Mouse (Mus musculus): ENCODE data around the gene Etl4. TPM values are rescaled to one million over a fixed set of nuclear protein-coding genes. Genes with fewer than 3 reads are reported as not detected.

Gene Etl4
- polyA plus RNA-seq, 2 experiments = 38.3 to 44.9 TPM

DNA sequence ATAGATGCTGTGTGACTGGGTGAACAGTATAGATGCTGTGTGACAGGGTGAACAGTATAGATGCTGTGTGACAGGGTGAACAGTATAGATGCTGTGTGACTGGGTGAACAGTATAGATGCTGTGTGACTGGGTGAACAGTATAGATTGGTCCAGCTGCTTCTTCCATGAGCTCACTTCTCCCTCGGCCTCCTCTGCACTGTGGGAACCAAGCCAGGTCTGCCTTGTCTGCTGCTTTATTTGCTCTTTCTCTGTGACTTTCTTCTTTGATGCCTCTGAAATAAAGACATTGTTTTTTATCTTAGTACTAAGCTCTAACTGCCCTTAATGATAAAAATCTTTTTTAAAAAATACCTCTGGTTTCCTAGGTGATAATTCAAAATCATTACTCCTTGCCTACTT lies 195.9 kb downstream of the Etl4 start:
- Histone ChIP-seq H3K4me1 (ENCODE audit: control insufficient read depth, insufficient read depth, low read length) (no peaks in the 10 kb centered on the region), H3K9me3 (ENCODE audit: control insufficient read depth, low read length) (no peaks in the 10 kb centered on the region), H3K9ac (ENCODE audit: low read depth, low read length, severe bottlenecking) (no peak overlapping the region), H3K4me2 (replicated peaks; ENCODE audit: low read depth, low read length, severe bottlenecking) (no peak overlapping the region), H3K27ac (replicated peaks; ENCODE audit: low read depth, low read length) (no peak overlapping the region), H3K36me3 (ENCODE audit: control insufficient read depth, insufficient read depth, low read length) (no peaks in the 10 kb centered on the region), H3K4me3 (replicated peaks; ENCODE audit: low read length) (no peak overlapping the region), H3K27me3 (ENCODE audit: control insufficient read depth, insufficient read depth, low read length) (no peaks in the 10 kb centered on the region)
- DNase-seq (ENCODE audit: low spot score) (no peak), ATAC-seq (ENCODE audit: low FRiP score, low read depth) (no peak)
- 75% methylated on average over 1 of the region's 1 CpGs for WGBS
- no peak for TF ChIP-seq POLR2A (IDR thresholded peaks at IDR 0.05; ENCODE audit: borderline replicate concordance, extremely low read depth, insufficient read depth, insufficient read length)

DNA sequence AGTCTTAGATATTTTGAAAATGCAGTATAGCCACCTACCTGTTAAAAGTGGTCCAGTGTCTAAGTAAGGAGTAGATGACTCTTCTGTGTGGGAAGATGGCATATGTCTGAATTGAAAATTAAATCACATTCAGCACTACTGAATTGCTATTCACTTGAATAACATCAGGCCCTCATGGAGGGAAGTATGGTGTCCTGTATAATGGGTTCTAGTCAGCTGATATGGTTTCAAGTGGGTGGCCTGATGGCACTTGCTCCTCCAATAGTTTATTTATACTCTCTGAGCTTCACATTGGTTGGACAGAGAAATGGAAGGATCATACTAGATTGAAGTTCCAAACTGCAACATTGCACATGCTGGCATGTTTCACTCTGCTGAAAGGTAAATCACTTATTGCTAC lies 202.1 kb downstream of the Etl4 start:
- Histone ChIP-seq H3K27me3 (ENCODE audit: control insufficient read depth, insufficient read depth, low read length) (no peaks in the 10 kb centered on the region), H3K9ac (ENCODE audit: low read depth, low read length, severe bottlenecking) (no peak overlapping the region), H3K4me1 (ENCODE audit: control insufficient read depth, insufficient read depth, low read length) (no peaks in the 10 kb centered on the region), H3K4me2 (replicated peaks; ENCODE audit: low read depth, low read length, severe bottlenecking) (no peak overlapping the region), H3K27ac (replicated peaks; ENCODE audit: low read depth, low read length) (no peak overlapping the region), H3K36me3 (ENCODE audit: control insufficient read depth, insufficient read depth, low read length) (no peaks in the 10 kb centered on the region), H3K9me3 (ENCODE audit: control insufficient read depth, low read length) (no peaks in the 10 kb centered on the region), H3K4me3 (replicated peaks; ENCODE audit: low read length) (no peak overlapping the region)
- DNase-seq (ENCODE audit: low spot score) = no peak
- no peak for TF ChIP-seq POLR2A (IDR thresholded peaks at IDR 0.05; ENCODE audit: borderline replicate concordance, extremely low read depth, insufficient read depth, insufficient read length)
- ATAC-seq (ENCODE audit: low FRiP score, low read depth) = no peak

GRCm38 (mm10) chr2:20125914-20126313 lies 216.3 kb downstream of the Etl4 start:
- ATAC-seq (ENCODE audit: low FRiP score, low read depth) (no peak), DNase-seq (ENCODE audit: low spot score) (no peak)
- no peaks in the 10 kb centered on the region for H3K4me1 ChIP-seq (ENCODE audit: control insufficient read depth, insufficient read depth, low read length)
- TF ChIP-seq POLR2A (IDR thresholded peaks at IDR 0.05; ENCODE audit: borderline replicate concordance, extremely low read depth, insufficient read depth, insufficient read length) = no peak
- H3K9me3 ChIP-seq (ENCODE audit: control insufficient read depth, low read length) = no peaks in the 10 kb centered on the region
- H3K9ac ChIP-seq (ENCODE audit: low read depth, low read length, severe bottlenecking) = no peak overlapping the region
- H3K27me3 ChIP-seq (ENCODE audit: control insufficient read depth, insufficient read depth, low read length) = no peaks in the 10 kb centered on the region
- H3K36me3 ChIP-seq (ENCODE audit: control insufficient read depth, insufficient read depth, low read length) = no peaks in the 10 kb centered on the region
- no peak overlapping the region for H3K4me2 ChIP-seq (replicated peaks; ENCODE audit: low read depth, low read length, severe bottlenecking)
- no peak overlapping the region for H3K4me3 ChIP-seq (replicated peaks; ENCODE audit: low read length)
- no peak overlapping the region for H3K27ac ChIP-seq (replicated peaks; ENCODE audit: low read depth, low read length)

DNA sequence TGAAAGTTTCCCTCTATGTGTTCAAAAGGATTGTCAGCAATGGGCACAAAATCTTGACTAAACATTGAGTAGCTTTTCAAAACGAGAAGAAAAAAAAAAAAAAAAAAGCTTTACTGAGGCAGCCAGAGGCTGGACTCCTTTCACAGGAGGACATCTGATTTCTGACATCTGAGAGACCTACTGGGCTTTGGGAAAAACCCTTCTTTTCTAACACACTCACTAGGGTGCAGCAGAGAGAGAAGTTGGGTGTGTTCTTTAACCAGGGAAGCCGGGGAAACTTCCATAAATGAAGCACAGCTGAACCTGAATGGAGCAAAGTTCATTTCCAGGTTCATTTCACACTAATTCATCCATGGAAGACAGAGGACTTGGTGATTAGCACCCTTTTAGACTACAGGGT lies 222.2 kb downstream of the Etl4 start:
- H3K9ac ChIP-seq (ENCODE audit: low read depth, low read length, severe bottlenecking) = no peak overlapping the region
- no peak for ATAC-seq (ENCODE audit: low FRiP score, low read depth)
- DNase-seq (ENCODE audit: low spot score) = no peak
- H3K4me1 ChIP-seq (ENCODE audit: control insufficient read depth, insufficient read depth, low read length) = no peaks in the 10 kb centered on the region
- WGBS = 23% methylated on average over 2 of the region's 2 CpGs
- no peaks in the 10 kb centered on the region for H3K9me3 ChIP-seq (ENCODE audit: control insufficient read depth, low read length)
- no peaks in the 10 kb centered on the region for H3K27me3 ChIP-seq (ENCODE audit: control insufficient read depth, insufficient read depth, low read length)
- H3K36me3 ChIP-seq (ENCODE audit: control insufficient read depth, insufficient read depth, low read length) = no peaks in the 10 kb centered on the region
- H3K4me2 ChIP-seq (replicated peaks; ENCODE audit: low read depth, low read length, severe bottlenecking) = no peak overlapping the region
- H3K4me3 ChIP-seq (replicated peaks; ENCODE audit: low read length) = no peak overlapping the region
- TF ChIP-seq POLR2A (IDR thresholded peaks at IDR 0.05; ENCODE audit: borderline replicate concordance, extremely low read depth, insufficient read depth, insufficient read length) = no peak
- H3K27ac ChIP-seq (replicated peaks; ENCODE audit: low read depth, low read length) = no peak overlapping the region

- no peak for DNase-seq (ENCODE audit: low spot score)
- H3K27me3 ChIP-seq (ENCODE audit: control insufficient read depth, insufficient read depth, low read length) = no peaks in the 10 kb centered on the region
- H3K9me3 ChIP-seq (ENCODE audit: control insufficient read depth, low read length) = no peaks in the 10 kb centered on the region
- no peak overlapping the region for H3K4me2 ChIP-seq (replicated peaks; ENCODE audit: low read depth, low read length, severe bottlenecking)
- no peak for ATAC-seq (ENCODE audit: low FRiP score, low read depth)
- H3K4me1 ChIP-seq (ENCODE audit: control insufficient read depth, insufficient read depth, low read length) = no peaks in the 10 kb centered on the region
- no peaks in the 10 kb centered on the region for H3K36me3 ChIP-seq (ENCODE audit: control insufficient read depth, insufficient read depth, low read length)
- 57% methylated on average over 1 of the region's 1 CpGs for WGBS
- H3K27ac ChIP-seq (replicated peaks; ENCODE audit: low read depth, low read length) = no peak overlapping the region
- H3K4me3 ChIP-seq (replicated peaks; ENCODE audit: low read length) = no peak overlapping the region
- TF ChIP-seq POLR2A (IDR thresholded peaks at IDR 0.05; ENCODE audit: borderline replicate concordance, extremely low read depth, insufficient read depth, insufficient read length) = no peak
- H3K9ac ChIP-seq (ENCODE audit: low read depth, low read length, severe bottlenecking) = no peak overlapping the region
Observed at GRCm38 (mm10) chr2:20138426-20138825, 228.8 kb downstream of the Etl4 start.

GRCm38 (mm10) chr2:20145368-20145767 lies 235.8 kb downstream of the Etl4 start:
- Histone ChIP-seq H3K27ac (replicated peaks; ENCODE audit: low read depth, low read length) (no peak overlapping the region), H3K36me3 (ENCODE audit: control insufficient read depth, insufficient read depth, low read length) (no peaks in the 10 kb centered on the region), H3K9me3 (ENCODE audit: control insufficient read depth, low read length) (no peaks in the 10 kb centered on the region), H3K9ac (ENCODE audit: low read depth, low read length, severe bottlenecking) (no peak overlapping the region), H3K4me1 (ENCODE audit: control insufficient read depth, insufficient read depth, low read length) (no peaks in the 10 kb centered on the region), H3K4me3 (replicated peaks; ENCODE audit: low read length) (no peak overlapping the region), H3K27me3 (ENCODE audit: control insufficient read depth, insufficient read depth, low read length) (no peaks in the 10 kb centered on the region), H3K4me2 (replicated peaks; ENCODE audit: low read depth, low read length, severe bottlenecking) (no peak overlapping the region)
- 54% methylated on average over 4 of the region's 4 CpGs for WGBS
- ATAC-seq (ENCODE audit: low FRiP score, low read depth) (no peak), DNase-seq (ENCODE audit: low spot score) (no peak)
- TF ChIP-seq POLR2A (IDR thresholded peaks at IDR 0.05; ENCODE audit: borderline replicate concordance, extremely low read depth, insufficient read depth, insufficient read length) = no peak

All from limb, embryonic 14.5 days (tissue).